Mouse (Mus musculus): ENCODE results near the gene Clec3b. TPM values are rescaled to one million over a fixed set of nuclear protein-coding genes. Genes with fewer than 3 reads are reported as not detected.

Clec3b gene
- polyA plus RNA-seq, 1 experiment from 2014 or later, result 4.2 TPM

GRCm38 (mm10) chr9:123124413-123124981 is 26.2 kb upstream of the Clec3b start:
- peaks cover 63% of the 10 kb centered on the region for H3K36me3 ChIP-seq
- ATAC-seq (ENCODE audit: low FRiP score), result no peak
- WGBS, result 98% methylated on average over 2 of the region's 2 CpGs
- no peak overlapping the region for H3K9ac ChIP-seq (replicated peaks)
- no peaks in the 10 kb centered on the region for H3K27me3 ChIP-seq (replicated peaks)
- H3K4me3 ChIP-seq (replicated peaks), result no peak overlapping the region
- no peak overlapping the region for H3K4me2 ChIP-seq
- no peaks in the 10 kb centered on the region for H3K4me1 ChIP-seq
- H3K9me3 ChIP-seq (replicated peaks), result no peaks in the 10 kb centered on the region
- H3K27ac ChIP-seq (replicated peaks), result no peak overlapping the region

GRCm38 (mm10) chr9:123127663-123128062 is 23.1 kb upstream of the Clec3b start:
- peaks cover 64% of the 10 kb centered on the region for H3K36me3 ChIP-seq
- no peaks in the 10 kb centered on the region for H3K27me3 ChIP-seq (replicated peaks)
- no peak for ATAC-seq (ENCODE audit: low FRiP score)
- H3K27ac ChIP-seq (replicated peaks), result no peak overlapping the region
- H3K9ac ChIP-seq (replicated peaks), result no peak overlapping the region
- H3K4me3 ChIP-seq (replicated peaks), result no peak overlapping the region
- H3K9me3 ChIP-seq (replicated peaks), result no peaks in the 10 kb centered on the region
- H3K4me2 ChIP-seq, result no peak overlapping the region
- H3K4me1 ChIP-seq, result no peaks in the 10 kb centered on the region
- 98% methylated on average over 6 of the region's 6 CpGs for WGBS

GRCm38 (mm10) chr9:123132994-123133393 is 17.8 kb upstream of the Clec3b start:
- 85% methylated on average over 3 of the region's 3 CpGs for WGBS

GRCm38 (mm10) chr9:123136953-123137682 is 13.6 kb upstream of the Clec3b start:
- H3K36me3 ChIP-seq, result peaks cover 75% of the 10 kb centered on the region
- H3K4me3 ChIP-seq (replicated peaks), result no peak overlapping the region
- H3K9ac ChIP-seq (replicated peaks), result no peak overlapping the region
- WGBS, result 64% methylated on average over 7 of the region's 7 CpGs
- no peak overlapping the region for H3K4me2 ChIP-seq
- ATAC-seq (ENCODE audit: low FRiP score), result no peak
- 0 out of 2 replicates have a peak, but pooled peaks cover 10% of the 10 kb centered on the region for H3K4me1 ChIP-seq
- H3K9me3 ChIP-seq (replicated peaks), result no peaks in the 10 kb centered on the region
- no peaks in the 10 kb centered on the region for H3K27me3 ChIP-seq (replicated peaks)
- no peak overlapping the region for H3K27ac ChIP-seq (replicated peaks)

More at GRCm38 (mm10) chr9:123132994-123133393, 17.8 kb upstream of the Clec3b start:
- Histone ChIP-seq H3K9ac (replicated peaks) (no peak overlapping the region), H3K4me3 (replicated peaks) (no peak overlapping the region), H3K9me3 (replicated peaks) (no peaks in the 10 kb centered on the region), H3K27me3 (replicated peaks) (no peaks in the 10 kb centered on the region), H3K4me1 (0 out of 2 replicates have a peak, but pooled peaks cover 7% of the 10 kb centered on the region), H3K4me2 (no peak overlapping the region), H3K27ac (replicated peaks) (no peak overlapping the region), H3K36me3 (peaks cover 92% of the 10 kb centered on the region)
- no peak for ATAC-seq (ENCODE audit: low FRiP score)

- WGBS, result 54% methylated on average over 5 of the region's 5 CpGs
- Histone ChIP-seq H3K36me3 (peaks cover 66% of the 10 kb centered on the region), H3K4me1 (0 out of 2 replicates have a peak, but pooled peaks cover 10% of the 10 kb centered on the region), H3K4me2 (no peak overlapping the region), H3K27ac (replicated peaks) (peak overlapping the region; percentile 58), H3K9me3 (replicated peaks) (0 out of 2 replicates have a peak, but pooled peaks cover 4% of the 10 kb centered on the region), H3K9ac (replicated peaks) (no peak overlapping the region), H3K27me3 (replicated peaks) (no peaks in the 10 kb centered on the region), H3K4me3 (replicated peaks) (no peak overlapping the region)
- ATAC-seq (ENCODE audit: low FRiP score), result no peak; the same call in 1 of the 2 replicates
Measured at GRCm38 (mm10) chr9:123138891-123139474, 11.8 kb upstream of the Clec3b start.

GRCm38 (mm10) chr9:123139887-123140614 is 10.7 kb upstream of the Clec3b start:
- H3K4me3 ChIP-seq (replicated peaks), result no peak overlapping the region

GRCm38 (mm10) chr9:123148430-123148829 is 2.3 kb upstream of the Clec3b start:
- no peak for ATAC-seq (ENCODE audit: low FRiP score)
- Histone ChIP-seq H3K9me3 (replicated peaks) (0 out of 2 replicates have a peak, but pooled peaks cover 2% of the 10 kb centered on the region), H3K4me1 (no peaks in the 10 kb centered on the region), H3K9ac (replicated peaks) (no peak overlapping the region), H3K27ac (replicated peaks) (no peak overlapping the region), H3K36me3 (peaks cover 16% of the 10 kb centered on the region), H3K4me2 (no peak overlapping the region), H3K4me3 (replicated peaks) (no peak overlapping the region), H3K27me3 (replicated peaks) (no peaks in the 10 kb centered on the region)
- WGBS, result 85% methylated on average over 5 of the region's 5 CpGs

More at GRCm38 (mm10) chr9:123139887-123140614, 10.7 kb upstream of the Clec3b start:
- Histone ChIP-seq H3K36me3 (peaks cover 58% of the 10 kb centered on the region), H3K9ac (replicated peaks) (no peak overlapping the region), H3K4me1 (0 out of 2 replicates have a peak, but pooled peaks cover 10% of the 10 kb centered on the region), H3K9me3 (replicated peaks) (0 out of 2 replicates have a peak, but pooled peaks cover 4% of the 10 kb centered on the region), H3K4me2 (no peak overlapping the region), H3K27me3 (replicated peaks) (no peaks in the 10 kb centered on the region), H3K27ac (replicated peaks) (peak overlapping the region; percentile 58)
- 83% methylated on average over 4 of the region's 4 CpGs for WGBS
- no peak for ATAC-seq (ENCODE audit: low FRiP score)

GRCm38 (mm10) chr9:123151561-123151960 is 815 bp downstream of the Clec3b start:
- Histone ChIP-seq H3K9ac (replicated peaks) (no peak overlapping the region), H3K27me3 (replicated peaks) (no peaks in the 10 kb centered on the region), H3K4me2 (no peak overlapping the region), H3K9me3 (replicated peaks) (no peaks in the 10 kb centered on the region), H3K27ac (replicated peaks) (no peak overlapping the region), H3K4me3 (replicated peaks) (no peak overlapping the region), H3K36me3 (no peaks in the 10 kb centered on the region), H3K4me1 (no peaks in the 10 kb centered on the region)
- 54% methylated on average over 1 of the region's 1 CpGs for WGBS
- ATAC-seq (ENCODE audit: low FRiP score), result no peak

- Histone ChIP-seq H3K36me3 (no peaks in the 10 kb centered on the region), H3K9me3 (replicated peaks) (no peaks in the 10 kb centered on the region), H3K4me2 (no peak overlapping the region), H3K4me1 (no peaks in the 10 kb centered on the region; the same call in 1 of the 2 replicates), H3K27me3 (replicated peaks) (no peaks in the 10 kb centered on the region), H3K9ac (replicated peaks) (no peak overlapping the region), H3K27ac (replicated peaks) (no peak overlapping the region), H3K4me3 (replicated peaks) (no peak overlapping the region)
- 83% methylated on average over 3 of the region's 3 CpGs for WGBS
- ATAC-seq (ENCODE audit: low FRiP score), result no peak
Measured at GRCm38 (mm10) chr9:123152026-123152425, 1.3 kb downstream of the Clec3b start.

- Histone ChIP-seq H3K27me3 (replicated peaks) (no peaks in the 10 kb centered on the region), H3K4me2 (no peak overlapping the region), H3K27ac (replicated peaks) (no peak overlapping the region), H3K4me3 (replicated peaks) (no peak overlapping the region), H3K4me1 (no peaks in the 10 kb centered on the region; the same call in 1 of the 2 replicates), H3K9me3 (replicated peaks) (no peaks in the 10 kb centered on the region), H3K9ac (replicated peaks) (no peak overlapping the region), H3K36me3 (no peaks in the 10 kb centered on the region)
- WGBS, result 91% methylated on average over 2 of the region's 2 CpGs
- ATAC-seq (ENCODE audit: low FRiP score), result no peak
Measured at GRCm38 (mm10) chr9:123153121-123153520, 2.4 kb downstream of the Clec3b start.

GRCm38 (mm10) chr9:123156910-123157361 is 6.2 kb downstream of the Clec3b start:
- peak overlapping the region; percentile 35 for H3K4me2 ChIP-seq
- 39% methylated on average over 30 of the region's 30 CpGs for WGBS
- ATAC-seq (ENCODE audit: low FRiP score), result no peak
- no peaks in the 10 kb centered on the region for H3K27me3 ChIP-seq (replicated peaks)
- H3K4me1 ChIP-seq, result no peaks in the 10 kb centered on the region; the same call in 1 of the 2 replicates
- H3K36me3 ChIP-seq, result no peaks in the 10 kb centered on the region
- H3K27ac ChIP-seq (replicated peaks), result no peak overlapping the region
- H3K4me3 ChIP-seq (replicated peaks), result 0 out of 2 replicates have a peak overlapping the region, but pooled peaks have one; percentile 13
- no peaks in the 10 kb centered on the region for H3K9me3 ChIP-seq (replicated peaks)
- H3K9ac ChIP-seq (replicated peaks), result no peak overlapping the region

All from neural tube, embryonic 15.5 days (tissue).